Mouse (Mus musculus): ENCODE measurements around the gene Ninj2. TPM values are rescaled to one million over a fixed set of nuclear protein-coding genes. Genes with fewer than 3 reads are reported as not detected.

Ninj2 gene
- total RNA-seq, 1 experiment: 1.2 TPM

DNA sequence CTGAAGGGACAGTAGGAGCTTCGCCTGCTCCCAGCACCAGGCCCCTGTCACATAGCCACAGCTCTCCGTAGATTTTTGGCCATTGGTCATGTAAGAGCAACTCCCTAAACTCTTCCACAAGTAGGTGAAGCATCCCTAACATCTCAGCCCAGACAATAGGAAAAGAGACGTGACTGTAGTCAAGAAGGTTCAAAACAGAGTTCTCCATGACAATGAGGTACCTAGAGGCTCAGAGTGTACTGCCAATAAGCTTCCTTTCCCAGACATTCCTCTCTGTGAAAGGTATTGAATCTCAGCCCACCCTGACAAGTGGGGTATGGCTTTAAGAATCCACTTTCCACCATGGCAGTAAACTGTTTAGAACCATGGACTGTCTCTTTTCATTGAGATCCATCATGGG, 23.6 kb upstream of the Ninj2 start:
- TF ChIP-seq ZNF384 (IDR thresholded peaks at IDR 0.05; ENCODE audit: low read depth, low read length) (no peak), MAFK (IDR thresholded peaks at IDR 0.05; ENCODE audit: insufficient read depth, low read depth, low read length) (no peak), CHD2 (IDR thresholded peaks at IDR 0.05; ENCODE audit: low read depth, low read length) (no peak), ZC3H11A (IDR thresholded peaks at IDR 0.05; ENCODE audit: borderline replicate concordance, low read depth, low read length) (no peak), HCFC1 (IDR thresholded peaks at IDR 0.05; ENCODE audit: borderline replicate concordance, insufficient read depth, low read length) (no peak)
- H3K36me3 ChIP-seq (ENCODE audit: control insufficient read depth, insufficient read depth, low read length, poor library complexity, severe bottlenecking): no peaks in the 10 kb centered on the region
- no peak for DNase-seq (ENCODE audit: low read depth, low spot score)
- no peaks in the 10 kb centered on the region for H3K9me3 ChIP-seq (ENCODE audit: control insufficient read depth, insufficient read depth, low read depth, low read length)
- peaks cover 7 to 8% of the 10 kb centered on the region in 2 experiments; a peak in 3 of 4 replicates for H3K4me1 ChIP-seq (ENCODE audit: control insufficient read depth in 2 of 2, insufficient read depth in 2 of 2, low read length in 2 of 2, poor library complexity in 1 of 2)
- H3K27ac ChIP-seq (ENCODE audit: insufficient read depth, low read depth, low read length, poor library complexity, severe bottlenecking): no peak overlapping the region
- in situ Hi-C loops (cut with MboI; ENCODE audit: low sequenced_read_pairs in 2 of 2, unreplicated experiment in 2 of 2): no loop called here
- no peak overlapping the region for H3K4me3 ChIP-seq (ENCODE audit: insufficient read depth in 1 of 2, low read depth in 1 of 2, low read length in 2 of 2, poor library complexity in 1 of 2, severe bottlenecking in 1 of 2)
- H3K9ac ChIP-seq (ENCODE audit: insufficient read depth, low read depth, low read length, poor library complexity, severe bottlenecking): no peak overlapping the region

DNA sequence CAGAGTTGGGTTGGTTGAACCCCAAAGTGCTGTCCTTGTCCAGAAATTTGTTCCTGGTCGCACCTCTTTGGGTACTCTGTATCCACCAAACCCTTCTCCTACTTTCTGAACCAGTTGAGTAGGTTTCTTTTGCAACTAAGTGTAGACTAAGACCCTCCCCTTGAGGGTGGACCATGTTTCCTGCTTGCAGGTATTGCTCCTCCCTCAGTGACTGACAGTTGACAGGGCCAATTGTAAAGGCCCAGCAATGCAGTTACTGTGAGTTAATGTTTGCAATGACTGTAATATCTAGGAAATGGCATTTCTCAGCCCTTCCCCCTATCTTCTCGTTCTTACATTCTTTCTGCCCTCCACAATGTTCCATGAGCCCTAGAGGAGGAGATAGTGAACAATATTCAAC, 20.5 kb upstream of the Ninj2 start:
- TF ChIP-seq HCFC1 (IDR thresholded peaks at IDR 0.05; ENCODE audit: borderline replicate concordance, insufficient read depth, low read length) (no peak), CHD2 (IDR thresholded peaks at IDR 0.05; ENCODE audit: low read depth, low read length) (no peak)
- no peak overlapping the region for H3K4me3 ChIP-seq (ENCODE audit: insufficient read depth in 1 of 2, low read depth in 1 of 2, low read length in 2 of 2, poor library complexity in 1 of 2, severe bottlenecking in 1 of 2)
- H3K9me3 ChIP-seq (ENCODE audit: control insufficient read depth, insufficient read depth, low read depth, low read length): no peaks in the 10 kb centered on the region
- H3K36me3 ChIP-seq (ENCODE audit: control insufficient read depth, insufficient read depth, low read length, poor library complexity, severe bottlenecking): no peaks in the 10 kb centered on the region
- no peak for DNase-seq (ENCODE audit: low read depth, low spot score)
- in situ Hi-C loops (cut with MboI; ENCODE audit: low sequenced_read_pairs in 2 of 2, unreplicated experiment in 2 of 2): no loop called here
- no peak overlapping the region for H3K9ac ChIP-seq (ENCODE audit: insufficient read depth, low read depth, low read length, poor library complexity, severe bottlenecking)
- peaks cover 0 to 4% of the 10 kb centered on the region in 2 experiments; a peak in 2 of 4 replicates for H3K4me1 ChIP-seq (ENCODE audit: control insufficient read depth in 2 of 2, insufficient read depth in 2 of 2, low read length in 2 of 2, poor library complexity in 1 of 2)
- H3K27ac ChIP-seq (ENCODE audit: insufficient read depth, low read depth, low read length, poor library complexity, severe bottlenecking): no peak overlapping the region

DNA sequence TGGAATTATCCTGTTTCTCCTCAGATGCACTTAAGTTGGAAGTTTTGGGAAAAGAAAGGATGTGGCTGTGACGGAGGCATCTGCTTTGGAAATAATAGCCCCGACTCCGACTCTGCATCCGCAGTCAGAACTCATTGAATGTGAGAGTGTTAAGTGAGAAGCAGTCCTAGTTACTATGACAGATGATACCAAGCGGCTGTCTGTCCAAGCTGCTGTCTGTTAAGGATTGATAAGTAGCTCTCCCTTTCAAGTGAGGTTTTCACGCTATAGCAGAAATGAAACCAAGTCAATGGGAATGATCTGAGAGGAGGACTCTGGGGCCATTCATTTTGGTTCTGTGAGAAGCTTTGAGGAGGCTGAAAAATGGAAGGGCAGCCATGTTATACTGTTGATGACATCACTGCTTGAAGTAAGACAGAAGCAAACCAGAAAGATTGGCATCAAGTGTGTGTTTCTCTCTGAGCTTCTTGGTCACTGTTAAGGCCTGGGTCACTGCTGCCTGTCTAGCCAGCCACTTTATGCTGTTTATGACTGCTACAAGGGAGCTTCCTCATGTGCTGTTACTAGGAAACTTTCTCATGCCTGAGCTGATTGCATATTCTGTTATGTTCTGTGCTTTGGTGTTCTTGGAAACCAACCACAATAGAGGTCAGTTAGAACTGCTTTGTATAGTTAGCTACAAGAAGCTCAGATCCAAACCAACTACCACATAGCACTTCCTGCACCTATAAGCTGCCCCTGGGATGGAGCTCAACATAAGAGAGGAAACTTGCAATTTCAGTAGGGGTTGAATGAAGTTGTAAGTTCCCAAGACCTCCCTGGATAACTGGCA, 16.3 kb upstream of the Ninj2 start:
- DNase-seq (ENCODE audit: low read depth, low spot score): no peak
- no peak overlapping the region for H3K27ac ChIP-seq (ENCODE audit: insufficient read depth, low read depth, low read length, poor library complexity, severe bottlenecking)
- H3K4me1 ChIP-seq (ENCODE audit: control insufficient read depth in 2 of 2, insufficient read depth in 2 of 2, low read length in 2 of 2, poor library complexity in 1 of 2): peaks cover 4 to 15% of the 10 kb centered on the region in 2 experiments; a peak in 3 of 4 replicates
- in situ Hi-C loops (cut with MboI; ENCODE audit: low sequenced_read_pairs in 2 of 2, unreplicated experiment in 2 of 2): no loop called here
- no peak for TF ChIP-seq HCFC1 (IDR thresholded peaks at IDR 0.05; ENCODE audit: borderline replicate concordance, insufficient read depth, low read length)
- TF ChIP-seq CHD2 (IDR thresholded peaks at IDR 0.05; ENCODE audit: low read depth, low read length): no peak
- TF ChIP-seq ZNF384 (IDR thresholded peaks at IDR 0.05; ENCODE audit: low read depth, low read length): no peak
- TF ChIP-seq MAFK (IDR thresholded peaks at IDR 0.05; ENCODE audit: insufficient read depth, low read depth, low read length): no peak
- TF ChIP-seq ZC3H11A (IDR thresholded peaks at IDR 0.05; ENCODE audit: borderline replicate concordance, low read depth, low read length): no peak
- no peak overlapping the region for H3K4me3 ChIP-seq (ENCODE audit: insufficient read depth in 1 of 2, low read depth in 1 of 2, low read length in 2 of 2, poor library complexity in 1 of 2, severe bottlenecking in 1 of 2)
- H3K36me3 ChIP-seq (ENCODE audit: control insufficient read depth, insufficient read depth, low read length, poor library complexity, severe bottlenecking): no peaks in the 10 kb centered on the region
- no peak overlapping the region for H3K9ac ChIP-seq (ENCODE audit: insufficient read depth, low read depth, low read length, poor library complexity, severe bottlenecking)
- H3K9me3 ChIP-seq (ENCODE audit: control insufficient read depth, insufficient read depth, low read depth, low read length): no peaks in the 10 kb centered on the region

DNA sequence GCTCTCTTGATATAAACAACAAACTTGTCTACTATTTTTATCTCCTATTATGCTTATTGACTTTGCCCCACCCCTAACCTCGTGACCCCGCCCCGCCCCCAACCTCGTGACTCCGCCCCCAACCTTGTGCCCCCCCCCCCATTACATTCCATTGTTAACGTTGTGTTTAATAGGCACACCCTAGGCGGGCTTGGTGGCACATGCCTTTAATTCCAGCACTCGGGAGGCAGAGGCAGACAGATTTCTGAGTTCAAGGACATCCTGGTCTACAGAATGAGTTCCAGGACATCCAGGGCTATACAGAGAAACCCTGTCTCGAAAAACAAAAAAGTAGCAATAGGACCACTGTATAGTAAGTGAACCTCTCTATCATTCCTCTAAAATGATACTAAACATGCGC, 13.6 kb upstream of the Ninj2 start:
- in situ Hi-C loops (cut with MboI; ENCODE audit: low sequenced_read_pairs in 2 of 2, unreplicated experiment in 2 of 2): no loop called here
- peak overlapping the region; percentile 40; the same call in 1 of the 2 replicates for H3K27ac ChIP-seq (ENCODE audit: insufficient read depth, low read depth, low read length, poor library complexity, severe bottlenecking)
- H3K4me3 ChIP-seq (ENCODE audit: insufficient read depth in 1 of 2, low read depth in 1 of 2, low read length in 2 of 2, poor library complexity in 1 of 2, severe bottlenecking in 1 of 2): no peak overlapping the region
- no peak for DNase-seq (ENCODE audit: low read depth, low spot score)
- H3K4me1 ChIP-seq (ENCODE audit: control insufficient read depth in 2 of 2, insufficient read depth in 2 of 2, low read length in 2 of 2, poor library complexity in 1 of 2): peaks cover 4 to 21% of the 10 kb centered on the region in 2 experiments
- no peaks in the 10 kb centered on the region for H3K9me3 ChIP-seq (ENCODE audit: control insufficient read depth, insufficient read depth, low read depth, low read length)
- H3K9ac ChIP-seq (ENCODE audit: insufficient read depth, low read depth, low read length, poor library complexity, severe bottlenecking): no peak overlapping the region
- no peaks in the 10 kb centered on the region for H3K36me3 ChIP-seq (ENCODE audit: control insufficient read depth, insufficient read depth, low read length, poor library complexity, severe bottlenecking)
- TF ChIP-seq HCFC1 (IDR thresholded peaks at IDR 0.05; ENCODE audit: borderline replicate concordance, insufficient read depth, low read length): no peak

DNA sequence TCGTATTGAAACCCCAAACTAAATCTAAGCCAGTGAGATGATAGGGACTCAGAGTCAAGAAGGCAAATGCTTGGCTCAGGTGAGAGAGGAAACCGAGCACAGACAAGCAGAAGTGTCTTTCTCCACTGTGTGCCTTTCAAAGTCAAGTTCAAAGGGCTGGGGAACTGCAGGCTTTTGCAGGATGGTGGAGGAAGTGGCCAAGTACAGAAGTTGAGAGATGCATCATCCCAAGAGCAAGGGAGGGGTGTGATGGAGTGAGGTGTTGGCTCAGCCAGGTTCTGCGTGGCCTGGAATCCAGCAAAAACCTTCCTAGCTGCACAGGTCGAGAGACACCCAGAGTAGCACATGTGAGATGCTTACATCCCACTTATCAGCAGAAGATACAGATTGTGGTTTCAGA, 11.6 kb upstream of the Ninj2 start:
- Histone ChIP-seq H3K9ac (ENCODE audit: insufficient read depth, low read depth, low read length, poor library complexity, severe bottlenecking) (no peak overlapping the region), H3K36me3 (ENCODE audit: control insufficient read depth, insufficient read depth, low read length, poor library complexity, severe bottlenecking) (no peaks in the 10 kb centered on the region), H3K27ac (ENCODE audit: insufficient read depth, low read depth, low read length, poor library complexity, severe bottlenecking) (no peak overlapping the region), H3K9me3 (ENCODE audit: control insufficient read depth, insufficient read depth, low read depth, low read length) (no peaks in the 10 kb centered on the region), H3K4me3 (ENCODE audit: insufficient read depth in 1 of 2, low read depth in 1 of 2, low read length in 2 of 2, poor library complexity in 1 of 2, severe bottlenecking in 1 of 2) (no peak overlapping the region), H3K4me1 (ENCODE audit: control insufficient read depth in 2 of 2, insufficient read depth in 2 of 2, low read length in 2 of 2, poor library complexity in 1 of 2) (peaks cover 4 to 21% of the 10 kb centered on the region in 2 experiments)
- in situ Hi-C loops (cut with MboI; ENCODE audit: low sequenced_read_pairs in 2 of 2, unreplicated experiment in 2 of 2): no loop called here
- no peak for TF ChIP-seq CHD2 (IDR thresholded peaks at IDR 0.05; ENCODE audit: low read depth, low read length)
- no peak for DNase-seq (ENCODE audit: low read depth, low spot score)

Measured in ES-E14 (cell line).